Mouse (Mus musculus): ENCODE results near the gene Lrba. TPM values are rescaled to one million over a fixed set of nuclear protein-coding genes. Genes with fewer than 3 reads are reported as not detected.

Lrba gene
- polyA plus RNA-seq, 1 experiment from 2014 or later = 7.0 TPM

DNA sequence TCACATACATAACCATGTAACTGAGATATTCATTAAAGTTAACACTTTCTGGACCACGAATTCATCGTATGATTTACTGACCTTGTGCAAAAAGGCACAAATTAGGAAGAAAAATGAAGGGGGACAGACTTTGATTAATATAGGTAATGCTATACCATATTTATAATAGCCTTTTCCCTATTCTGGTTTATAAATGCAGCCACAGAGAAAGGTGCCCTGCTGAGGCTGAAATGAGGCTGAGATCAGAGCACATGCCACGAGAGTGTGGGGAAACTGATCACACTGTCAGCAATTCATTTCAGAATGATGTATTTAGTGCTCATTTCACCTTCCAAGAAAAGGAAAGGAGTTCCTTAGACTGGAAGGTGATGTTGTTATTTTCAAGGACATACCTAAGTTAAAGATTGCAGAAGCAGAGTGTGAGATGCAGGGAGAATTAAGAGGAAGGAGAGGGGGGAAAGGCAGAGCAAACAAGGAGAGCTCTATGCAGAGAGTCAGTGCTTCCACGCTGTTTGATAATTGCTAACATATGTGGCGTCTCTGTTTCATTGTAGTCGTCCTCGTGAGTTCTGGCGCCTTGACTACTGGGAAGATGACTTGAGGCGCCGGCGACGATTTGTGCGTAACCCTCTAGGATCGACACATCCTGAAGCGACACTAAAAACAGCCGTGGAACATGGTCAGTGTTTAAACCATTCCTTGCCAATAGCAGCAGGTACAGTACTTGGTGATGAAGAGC lies 307.2 kb downstream of the Lrba start:
- Histone ChIP-seq H3K9ac (replicated peaks) (no peak overlapping the region), H3K4me1 (replicated peaks) (no peaks in the 10 kb centered on the region; the same call in 1 of the 2 replicates), H3K36me3 (no peaks in the 10 kb centered on the region), H3K27ac (0 out of 2 replicates have a peak overlapping the region, but pooled peaks have one; percentile 15), H3K9me3 (no peaks in the 10 kb centered on the region), H3K27me3 (no peaks in the 10 kb centered on the region), H3K4me2 (replicated peaks) (no peak overlapping the region), H3K4me3 (replicated peaks) (no peak overlapping the region)
- WGBS = 65% methylated on average over 16 of the region's 16 CpGs
- ATAC-seq = no peak

DNA sequence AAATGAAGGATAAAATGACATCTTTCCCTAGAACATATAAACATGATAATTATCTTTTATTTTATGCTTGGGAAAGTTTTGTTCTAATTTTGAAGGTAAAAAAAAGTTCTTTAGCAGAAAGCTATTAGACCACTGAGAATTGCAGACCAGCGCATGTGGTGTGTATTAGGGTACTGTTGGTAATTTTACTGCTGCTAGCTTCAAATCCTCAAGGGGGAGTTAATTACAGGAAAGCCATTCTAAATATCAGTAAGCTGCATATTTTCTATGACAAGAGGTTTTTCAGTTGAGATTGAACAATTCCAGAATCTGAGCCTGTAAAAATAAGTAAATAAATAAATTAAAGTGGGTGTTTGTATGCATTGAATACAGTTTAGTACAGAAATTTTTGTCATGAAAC lies 312.3 kb downstream of the Lrba start:
- peaks cover 28% of the 10 kb centered on the region for H3K4me1 ChIP-seq (replicated peaks)
- H3K9ac ChIP-seq (replicated peaks) = no peak overlapping the region
- H3K27me3 ChIP-seq = peaks cover 4% of the 10 kb centered on the region; the same call in 1 of the 2 replicates
- H3K4me2 ChIP-seq (replicated peaks) = no peak overlapping the region
- 67% methylated on average over 1 of the region's 1 CpGs for WGBS
- ATAC-seq = no peak
- H3K4me3 ChIP-seq (replicated peaks) = no peak overlapping the region
- no peaks in the 10 kb centered on the region for H3K36me3 ChIP-seq
- no peak overlapping the region for H3K27ac ChIP-seq
- no peaks in the 10 kb centered on the region for H3K9me3 ChIP-seq

DNA sequence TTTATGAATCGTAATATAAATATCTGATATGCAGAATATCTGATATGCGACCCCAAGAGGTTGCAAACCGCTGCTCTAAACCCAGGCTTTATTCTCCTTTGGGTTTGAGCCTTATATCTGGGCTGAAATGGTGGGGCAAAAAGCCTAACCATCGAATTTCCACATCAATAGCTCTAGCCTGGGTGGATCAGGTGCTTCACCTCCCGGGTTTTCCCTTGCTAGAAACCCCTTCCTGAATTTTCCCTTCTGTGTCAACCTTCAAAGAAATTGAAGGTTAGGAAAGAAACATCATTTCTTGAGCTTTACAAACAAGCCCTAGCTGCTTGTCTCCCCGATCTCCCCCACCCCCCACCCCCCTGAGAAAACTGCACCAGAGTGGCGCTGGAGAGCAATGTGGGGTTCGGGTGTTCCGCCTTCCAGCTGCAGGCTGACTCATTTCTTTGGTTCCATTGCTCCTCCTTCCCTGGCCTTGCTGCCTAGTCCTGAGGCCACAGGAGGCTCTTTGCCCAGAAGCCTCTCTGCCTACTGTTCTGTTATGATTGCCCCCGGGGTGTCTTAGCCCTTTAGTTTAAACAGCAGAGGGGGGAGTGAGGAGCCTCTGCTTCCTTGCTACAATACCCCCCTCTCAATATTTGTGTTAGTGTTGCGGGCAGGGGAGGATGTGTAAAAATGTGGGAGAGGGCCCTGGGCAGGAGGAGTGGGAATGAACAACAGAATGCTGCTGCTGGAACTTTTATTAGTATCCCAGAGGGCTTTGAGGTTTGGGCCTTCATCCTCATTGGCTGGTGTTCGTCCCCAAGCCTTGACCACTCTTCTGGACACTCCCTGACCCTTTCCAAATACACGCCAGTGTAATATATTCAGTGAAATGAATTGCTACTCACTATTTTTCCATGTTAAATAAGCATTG lies 314.4 kb downstream of the Lrba start:
- Histone ChIP-seq H3K27me3 (peaks cover 4% of the 10 kb centered on the region; the same call in 1 of the 2 replicates), H3K36me3 (no peaks in the 10 kb centered on the region), H3K4me3 (replicated peaks) (no peak overlapping the region), H3K9me3 (no peaks in the 10 kb centered on the region), H3K4me1 (replicated peaks) (peaks cover 32% of the 10 kb centered on the region), H3K9ac (replicated peaks) (no peak overlapping the region), H3K4me2 (replicated peaks) (peak overlapping the region; percentile 44), H3K27ac (peak overlapping the region; percentile 70)
- ATAC-seq = peak; percentile 81
- 14% methylated on average over 13 of the region's 13 CpGs for WGBS

DNA sequence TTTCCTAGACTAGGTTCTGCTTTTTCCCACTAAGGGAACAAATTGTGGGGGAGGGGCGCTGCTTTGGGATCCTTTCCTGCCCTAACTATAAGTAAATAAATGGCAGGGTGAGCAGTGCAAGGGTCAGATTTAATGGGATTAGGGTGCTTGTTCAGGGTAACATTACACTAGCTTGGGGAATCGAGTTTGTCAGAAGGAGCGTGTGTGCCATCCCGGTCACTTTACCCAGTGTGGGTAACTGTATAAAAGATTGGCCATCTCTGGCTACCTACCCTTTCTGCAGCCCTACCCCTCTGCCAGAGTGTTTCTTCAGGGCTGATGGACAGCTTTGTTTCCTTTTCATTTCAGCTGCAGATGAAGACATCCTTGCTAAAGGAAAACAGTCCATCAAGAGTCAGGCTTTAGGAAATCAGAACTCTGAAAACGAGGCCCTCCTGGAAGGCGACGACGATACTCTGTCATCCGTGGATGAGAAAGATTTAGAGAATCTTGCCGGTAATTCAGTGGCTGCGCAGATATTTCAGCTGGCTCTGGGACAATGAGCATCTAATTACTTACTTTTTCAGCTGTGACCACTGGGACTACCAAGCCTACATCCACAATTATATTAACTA lies 315.2 kb downstream of the Lrba start:
- H3K27me3 ChIP-seq = peaks cover 5% of the 10 kb centered on the region
- H3K27ac ChIP-seq = peak overlapping the region; percentile 70
- WGBS = 11% methylated on average over 11 of the region's 11 CpGs
- peaks cover 32% of the 10 kb centered on the region for H3K4me1 ChIP-seq (replicated peaks)
- peak overlapping the region; percentile 12 for H3K4me3 ChIP-seq (replicated peaks)
- peak overlapping the region; percentile 44 for H3K4me2 ChIP-seq (replicated peaks)
- peak overlapping the region; percentile 52; the same call in 1 of the 2 replicates for H3K9ac ChIP-seq (replicated peaks)
- ATAC-seq = peak; percentile 46; the same call in 1 of the 2 replicates
- H3K9me3 ChIP-seq = no peaks in the 10 kb centered on the region
- H3K36me3 ChIP-seq = no peaks in the 10 kb centered on the region

DNA sequence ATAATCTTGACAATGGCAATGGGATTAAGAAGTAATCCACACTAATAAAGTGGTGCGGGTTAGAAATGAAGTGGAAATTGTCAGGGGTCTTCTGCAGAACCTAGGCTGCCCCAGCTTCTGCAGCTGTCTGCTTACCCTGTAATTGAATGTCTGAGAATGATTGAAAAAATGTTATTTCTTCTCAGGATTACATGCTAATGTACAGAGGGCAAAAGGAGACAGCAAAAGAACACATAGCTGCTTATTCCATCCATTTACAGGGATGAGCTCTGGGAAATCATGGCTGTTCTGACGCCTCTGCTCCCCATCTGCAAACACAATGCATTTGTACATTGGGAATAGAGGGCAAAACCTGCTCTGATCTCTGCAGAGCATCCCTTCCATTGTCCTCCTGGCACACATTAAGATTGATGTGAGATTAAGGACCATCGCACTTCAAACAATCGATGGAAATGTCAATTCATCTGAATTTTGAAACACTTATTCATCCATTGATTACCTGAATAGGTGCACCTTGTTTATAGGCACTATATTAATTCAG lies 316.7 kb downstream of the Lrba start:
- Histone ChIP-seq H3K4me3 (replicated peaks) (peak overlapping the region; percentile 24), H3K4me1 (replicated peaks) (peaks cover 33% of the 10 kb centered on the region), H3K27ac (peak overlapping the region; percentile 86), H3K36me3 (no peaks in the 10 kb centered on the region), H3K27me3 (peaks cover 7% of the 10 kb centered on the region), H3K4me2 (replicated peaks) (peak overlapping the region; percentile 46), H3K9ac (replicated peaks) (peak overlapping the region; percentile 45), H3K9me3 (no peaks in the 10 kb centered on the region)
- peak; percentile 73; the same call in 1 of the 2 replicates for ATAC-seq
- 17% methylated on average over 4 of the region's 4 CpGs for WGBS

DNA sequence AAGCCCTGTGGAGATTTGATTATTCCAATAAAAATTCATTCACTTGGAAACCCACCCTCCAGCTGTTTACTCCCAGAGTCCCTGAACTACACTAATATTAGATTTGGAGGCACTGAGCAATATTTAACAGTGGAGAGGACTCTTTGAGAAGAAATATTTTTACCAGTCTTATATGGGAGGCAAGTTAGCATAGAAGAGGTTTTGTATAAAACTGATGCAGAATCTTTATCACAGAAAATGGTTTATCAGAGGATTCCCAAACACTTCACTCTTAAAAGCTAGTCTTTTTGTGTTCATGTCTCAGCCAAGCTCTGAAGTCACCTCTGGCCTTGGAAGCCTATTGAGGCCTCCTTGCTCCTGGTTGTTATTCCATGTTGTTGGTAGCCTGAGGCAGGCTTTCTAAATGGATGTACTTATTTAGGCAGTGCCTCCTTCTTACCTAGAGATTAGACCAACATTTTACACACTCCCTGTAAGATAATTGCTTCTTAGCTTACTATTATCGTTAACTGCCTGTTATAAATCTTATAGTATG lies 317.4 kb downstream of the Lrba start:
- Histone ChIP-seq H3K4me2 (replicated peaks) (peak overlapping the region; percentile 51), H3K27me3 (peaks cover 7% of the 10 kb centered on the region), H3K4me3 (replicated peaks) (peak overlapping the region; percentile 36), H3K36me3 (no peaks in the 10 kb centered on the region), H3K9me3 (no peaks in the 10 kb centered on the region), H3K9ac (replicated peaks) (peak overlapping the region; percentile 36; the same call in 1 of the 2 replicates), H3K27ac (peak overlapping the region; percentile 79), H3K4me1 (replicated peaks) (peaks cover 39% of the 10 kb centered on the region)
- ATAC-seq = no peak
- 41% methylated on average over 1 of the region's 1 CpGs for WGBS

DNA sequence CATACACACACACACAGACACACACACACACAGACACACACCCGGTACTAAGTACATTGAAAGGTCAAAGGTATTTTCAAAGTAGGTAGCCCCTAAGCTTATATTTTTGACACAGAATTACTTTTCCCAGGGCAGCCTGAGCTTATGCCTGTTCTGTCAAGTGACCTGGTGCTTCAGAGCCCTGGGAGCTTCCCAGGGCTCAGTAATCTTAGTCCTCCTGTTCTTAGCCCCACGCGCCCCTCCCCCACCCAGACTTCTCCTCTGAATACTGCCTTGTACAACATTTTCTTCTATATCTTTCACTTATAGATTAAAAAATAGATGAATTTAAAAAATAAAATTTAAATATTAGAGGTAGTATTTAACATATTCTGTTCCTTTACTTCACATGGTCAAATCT lies 320.3 kb downstream of the Lrba start:
- Histone ChIP-seq H3K36me3 (no peaks in the 10 kb centered on the region), H3K27ac (peak overlapping the region; percentile 61), H3K9me3 (no peaks in the 10 kb centered on the region), H3K4me1 (replicated peaks) (peaks cover 37% of the 10 kb centered on the region), H3K9ac (replicated peaks) (peak overlapping the region; percentile 55), H3K4me3 (replicated peaks) (peak overlapping the region; percentile 45), H3K4me2 (replicated peaks) (peak overlapping the region; percentile 41), H3K27me3 (peaks cover 14% of the 10 kb centered on the region)
- ATAC-seq = no peak
- 10% methylated on average over 3 of the region's 3 CpGs for WGBS

DNA sequence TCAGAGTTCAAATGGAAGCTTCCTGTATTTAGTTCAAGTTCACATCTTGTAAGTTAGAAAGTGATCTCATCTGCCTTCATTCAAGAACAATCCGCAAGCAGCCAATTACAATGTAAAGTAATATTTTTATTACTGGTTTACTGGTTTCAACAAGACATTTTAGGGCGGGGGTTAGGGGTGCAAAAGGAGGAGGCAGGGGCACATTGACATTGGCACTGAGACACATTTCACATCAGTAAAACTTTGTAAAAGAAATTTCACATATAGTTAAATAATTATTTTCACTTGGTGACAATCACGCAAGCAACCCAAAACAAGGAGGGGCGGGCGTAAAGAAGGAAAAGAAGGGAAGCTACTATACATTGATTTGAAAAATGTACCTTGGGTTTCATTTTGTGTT lies 321.5 kb downstream of the Lrba start:
- H3K36me3 ChIP-seq = no peaks in the 10 kb centered on the region
- peak overlapping the region; percentile 74 for H3K4me2 ChIP-seq (replicated peaks)
- H3K27ac ChIP-seq = peak overlapping the region; percentile 96
- H3K9me3 ChIP-seq = no peaks in the 10 kb centered on the region
- H3K9ac ChIP-seq (replicated peaks) = peak overlapping the region; percentile 96
- H3K27me3 ChIP-seq = peaks cover 22% of the 10 kb centered on the region
- peak overlapping the region; percentile 75 for H3K4me3 ChIP-seq (replicated peaks)
- no peak for ATAC-seq
- peaks cover 42% of the 10 kb centered on the region for H3K4me1 ChIP-seq (replicated peaks)
- 14% methylated on average over 5 of the region's 5 CpGs for WGBS

DNA sequence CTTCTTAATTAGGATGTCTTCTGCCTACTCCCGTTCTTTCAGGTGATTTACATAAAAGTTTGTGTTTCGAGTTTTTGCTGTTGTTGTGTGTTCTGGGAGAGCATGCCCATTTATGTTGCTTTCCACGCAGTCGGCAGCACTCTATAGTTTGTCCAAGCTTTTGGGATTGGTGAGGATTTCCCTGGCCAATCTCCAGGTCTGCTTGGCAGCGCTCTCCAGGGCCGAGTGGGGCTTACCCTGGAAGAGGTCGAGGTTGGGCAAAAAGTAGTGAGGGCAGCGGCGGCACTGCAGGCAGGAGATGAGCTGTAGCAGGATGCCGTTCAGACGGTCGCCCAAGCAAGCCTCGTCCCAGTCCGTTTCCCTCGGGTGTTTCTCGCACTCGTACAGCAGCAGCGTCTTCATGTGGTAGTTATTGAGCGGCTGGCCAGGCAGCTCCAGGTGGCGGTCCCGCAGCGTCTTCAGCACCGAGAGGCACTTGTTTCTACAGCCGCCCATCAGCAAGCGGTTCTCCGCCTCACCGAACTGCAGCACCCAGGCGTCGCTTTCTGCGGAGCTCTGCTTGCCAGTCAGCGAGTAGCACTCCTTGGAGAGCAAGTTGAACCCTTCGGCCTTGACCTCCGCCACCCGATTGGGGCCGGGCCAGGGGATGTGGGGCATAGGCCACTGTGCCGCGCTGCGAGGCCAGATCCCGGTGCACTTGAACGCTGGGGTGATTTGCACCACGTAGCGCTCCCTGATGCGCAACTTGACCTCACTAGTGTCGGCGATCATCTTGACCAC lies 322.2 kb downstream of the Lrba start:
- ATAC-seq = no peak
- Histone ChIP-seq H3K4me3 (replicated peaks) (peak overlapping the region; percentile 75), H3K27ac (peak overlapping the region; percentile 96), H3K27me3 (peaks cover 25% of the 10 kb centered on the region), H3K4me2 (replicated peaks) (peak overlapping the region; percentile 74), H3K4me1 (replicated peaks) (peaks cover 42% of the 10 kb centered on the region), H3K9ac (replicated peaks) (peak overlapping the region; percentile 96), H3K36me3 (no peaks in the 10 kb centered on the region), H3K9me3 (no peaks in the 10 kb centered on the region)
- WGBS = under 1% methylated on average over 45 of the region's 45 CpGs

DNA sequence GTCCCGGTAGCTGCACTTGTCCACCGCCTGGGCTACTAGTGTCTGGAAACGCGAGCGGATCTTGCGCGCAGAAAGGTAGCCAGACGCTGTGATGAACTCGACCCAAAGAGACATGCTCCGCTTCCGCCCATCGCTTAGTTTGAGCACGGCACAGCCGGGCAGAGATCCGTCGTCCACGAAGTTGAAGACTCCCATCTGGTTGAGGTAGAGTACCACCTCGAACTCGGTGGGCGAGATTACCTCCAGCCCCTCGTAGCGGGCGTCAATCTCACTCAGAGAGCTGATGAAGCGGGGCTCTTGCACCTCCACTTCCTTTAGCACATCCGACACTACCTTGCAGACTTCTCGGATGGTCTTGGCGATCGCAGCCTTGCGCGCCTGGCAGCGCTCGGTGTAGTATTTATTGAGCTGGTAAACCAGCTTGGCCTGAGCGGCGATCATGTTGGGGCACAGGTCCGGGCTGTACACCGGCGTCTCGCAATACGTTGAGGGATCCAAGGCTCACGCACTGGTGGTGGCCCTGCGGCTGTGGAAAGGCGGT lies 322.8 kb downstream of the Lrba start:
- ATAC-seq = no peak

More for the DNA sequence above, 322.8 kb downstream of the Lrba start:
- Histone ChIP-seq H3K9ac (replicated peaks) (peak overlapping the region; percentile 96), H3K9me3 (no peaks in the 10 kb centered on the region), H3K4me1 (replicated peaks) (peaks cover 40% of the 10 kb centered on the region), H3K4me2 (replicated peaks) (peak overlapping the region; percentile 74), H3K4me3 (replicated peaks) (peak overlapping the region; percentile 75), H3K27me3 (peaks cover 32% of the 10 kb centered on the region), H3K27ac (peak overlapping the region; percentile 96), H3K36me3 (no peaks in the 10 kb centered on the region)
- under 1% methylated on average over 42 of the region's 42 CpGs for WGBS
